Mouse (Mus musculus) thymus, postnatal 10 days (tissue): ENCODE data around the gene Gjc1.

Experiments used
- DNase-seq, 2 experiments: peaks; one replicate each; pipeline ENCODE4 v3.0.0; 2021; ENCODE audit warnings: low spot score in 2 of 2

The Gjc1 gene

DNA sequence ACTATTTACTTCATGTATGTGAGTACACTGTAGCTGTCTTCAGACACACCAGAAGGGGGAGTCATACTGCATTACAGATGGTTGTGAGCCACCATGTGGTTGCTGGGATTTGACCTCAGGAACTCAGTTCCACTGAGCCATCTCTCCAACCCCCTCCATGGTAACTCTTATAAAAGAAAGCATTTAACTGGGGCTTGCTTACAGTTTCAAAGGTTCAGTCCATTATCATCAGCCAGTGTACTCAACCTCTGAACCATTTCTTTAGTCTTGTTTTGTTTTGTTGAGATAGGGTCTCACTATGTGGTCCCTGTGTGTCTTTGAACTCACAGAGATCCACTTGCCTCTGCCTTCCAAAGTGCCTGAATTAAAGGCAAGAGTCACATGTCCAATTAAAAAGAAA lies 4.6 kb downstream of the Gjc1 start:
- no peak for DNase-seq

GRCm38 (mm10) chr11:102810721-102811485 lies 8.6 kb downstream of the Gjc1 start:
- DNase-seq = no peak

- DNase-seq = no peak
Measured at GRCm38 (mm10) chr11:102808246-102808645, 11.3 kb downstream of the Gjc1 start.

- no peak for DNase-seq
Measured at GRCm38 (mm10) chr11:102803453-102803852, 16.0 kb downstream of the Gjc1 start.

- DNase-seq = no peak
Measured at GRCm38 (mm10) chr11:102794157-102794556, 25.3 kb downstream of the Gjc1 start.

GRCm38 (mm10) chr11:102791682-102792445 lies 27.6 kb downstream of the Gjc1 start:
- no peak for DNase-seq

- DNase-seq = no peak
Measured at GRCm38 (mm10) chr11:102787688-102788177, 31.8 kb downstream of the Gjc1 start.

GRCm38 (mm10) chr11:102783443-102783842 lies 36.1 kb downstream of the Gjc1 start:
- DNase-seq = no peak

- DNase-seq = no peak
Measured at GRCm38 (mm10) chr11:102781523-102781922, 38.0 kb downstream of the Gjc1 start.

DNA sequence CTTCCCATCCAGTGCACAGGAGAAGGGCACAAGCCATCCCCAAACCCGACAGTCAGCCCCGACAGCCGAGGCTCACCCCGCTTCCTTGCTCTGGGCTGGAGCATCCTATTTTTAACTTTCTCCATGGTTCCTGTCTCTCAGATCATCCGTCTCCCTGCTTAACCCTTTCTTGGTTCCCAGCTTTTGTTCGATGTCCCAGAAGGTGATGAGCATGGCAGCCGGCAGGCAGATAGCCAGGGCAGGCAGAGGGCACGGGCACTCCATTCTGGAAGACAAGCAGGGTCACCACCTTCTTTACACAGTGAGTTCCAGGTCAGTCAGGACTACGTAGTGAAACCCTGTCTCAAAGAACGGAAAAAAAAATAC lies 38.5 kb downstream of the Gjc1 start:
- no peak for DNase-seq

GRCm38 (mm10) chr11:102780271-102780985 lies 39.1 kb downstream of the Gjc1 start:
- DNase-seq = no peak

- DNase-seq = no peak
Measured at GRCm38 (mm10) chr11:102779824-102780223, 39.7 kb downstream of the Gjc1 start.

GRCm38 (mm10) chr11:102779081-102779638 lies 40.3 kb downstream of the Gjc1 start:
- DNase-seq = no peak

DNA sequence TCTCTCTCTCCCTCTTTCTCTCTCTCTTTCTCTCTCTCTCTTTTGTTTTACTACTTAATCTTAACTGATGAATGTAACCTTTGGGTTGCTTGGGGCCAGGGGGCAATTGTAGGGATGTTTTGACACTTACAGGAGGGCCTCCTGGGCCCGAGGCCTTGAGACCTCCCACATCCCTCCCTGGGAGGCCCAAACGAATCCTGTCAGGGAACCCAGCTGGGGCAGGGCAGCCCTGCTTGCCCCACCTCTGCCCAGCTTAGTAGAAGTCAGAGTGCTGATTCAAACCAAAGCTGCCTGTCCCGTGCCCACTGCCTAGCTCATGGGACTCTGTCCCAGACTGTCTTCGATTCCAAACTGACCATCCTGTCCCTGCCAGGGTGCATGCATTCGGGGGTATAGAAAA lies 40.9 kb downstream of the Gjc1 start:
- DNase-seq = no peak

DNA sequence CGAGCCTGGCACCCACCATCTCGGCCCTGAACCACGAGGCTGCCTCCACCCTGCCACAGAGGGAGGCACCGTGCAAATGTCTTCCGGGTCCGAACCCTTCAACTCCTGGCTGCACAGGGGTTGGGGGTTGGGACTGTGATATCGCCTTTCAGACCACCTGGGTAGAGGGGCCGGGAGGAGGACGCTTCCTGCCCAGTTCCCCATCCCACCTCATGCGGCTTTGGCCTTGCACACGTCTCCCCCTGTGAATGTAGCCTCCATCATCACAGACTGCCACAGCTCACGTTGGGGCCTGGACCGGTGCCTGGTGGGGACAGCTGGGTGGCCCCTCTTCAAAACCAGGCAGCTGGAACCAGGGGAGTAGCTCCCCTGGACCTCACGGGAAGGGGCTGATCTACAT lies 41.3 kb downstream of the Gjc1 start:
- DNase-seq = no peak

- DNase-seq = peak in 1 of 2 experiments; percentile 20
Measured at GRCm38 (mm10) chr11:102777598-102777997, 41.9 kb downstream of the Gjc1 start.

GRCm38 (mm10) chr11:102774621-102775141 lies 44.8 kb downstream of the Gjc1 start:
- DNase-seq = peak; percentile 51 to 54

- DNase-seq = peak; percentile 57 to 86
Measured at GRCm38 (mm10) chr11:102773713-102774611, 45.5 kb downstream of the Gjc1 start.

GRCm38 (mm10) chr11:102772771-102773700 lies 46.5 kb downstream of the Gjc1 start:
- no peak for DNase-seq
